Mouse (Mus musculus): ENCODE results near the gene Tctex1d1. TPM values are rescaled to one million over a fixed set of nuclear protein-coding genes. Genes with fewer than 3 reads are reported as not detected.
A peak's percentile ranks its signal among the peaks of the same experiment; 100 is the strongest.

Gene Tctex1d1
- polyA plus RNA-seq, 2 experiments: 0.17 to 0.25 TPM

GRCm38 (mm10) chr4:103042997-103043396 lies 64.6 kb downstream of the Tctex1d1 start:
- ATAC-seq (ENCODE audit: insufficient read depth) (no peak), DNase-seq (ENCODE audit: low read depth in 3 of 3, low spot score in 3 of 3) (no peak)
- H3K4me3 ChIP-seq (ENCODE audit: insufficient read depth in 1 of 2, low read depth in 2 of 2, low read length in 2 of 2): no peak overlapping the region
- TF ChIP-seq CTCF (IDR thresholded peaks at IDR 0.05; ENCODE audit: low read depth) (peak; percentile 28), EP300 (IDR thresholded peaks at IDR 0.05; ENCODE audit: low read depth) (no peak)
- no peak overlapping the region for H3K4me2 ChIP-seq (ENCODE audit: low read depth)
- WGBS (ENCODE audit: insufficient replicate concordance): 81% methylated on average over 11 of the region's 11 CpGs
- no peaks in the 10 kb centered on the region for H3K27me3 ChIP-seq (ENCODE audit: control insufficient read depth, insufficient read depth, low read length)
- H3K27ac ChIP-seq: no peak overlapping the region
- no peaks in the 10 kb centered on the region for H3K36me3 ChIP-seq (replicated peaks; ENCODE audit: control insufficient read depth, insufficient read depth, low read depth)
- no peaks in the 10 kb centered on the region for H3K4me1 ChIP-seq (replicated peaks; ENCODE audit: control insufficient read depth in 2 of 2, insufficient read depth in 2 of 2, low read length in 1 of 2)
- H3K9ac ChIP-seq (replicated peaks): no peak overlapping the region
- H3K9me3 ChIP-seq (ENCODE audit: control insufficient read depth, low read length): no peaks in the 10 kb centered on the region

DNA sequence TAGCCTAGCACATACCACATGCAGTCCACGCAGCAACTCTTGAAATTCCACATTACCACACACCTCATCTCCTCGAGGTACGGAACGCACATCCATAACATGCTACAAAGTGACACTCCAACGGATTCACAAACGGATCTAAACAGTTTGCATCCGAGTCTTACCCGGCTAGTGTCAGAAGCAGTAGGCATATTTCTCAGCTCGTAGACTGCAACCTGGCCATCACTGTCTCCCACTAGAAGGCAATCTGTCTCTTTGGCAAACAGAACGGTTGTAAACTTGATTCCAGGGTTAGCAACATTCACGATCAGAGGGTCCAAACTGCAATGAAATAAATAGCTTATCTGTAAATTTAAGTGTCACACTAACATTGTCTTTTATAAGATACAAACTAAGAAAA lies 69.6 kb downstream of the Tctex1d1 start:
- no peaks in the 10 kb centered on the region for H3K36me3 ChIP-seq (replicated peaks; ENCODE audit: control insufficient read depth, insufficient read depth, low read depth)
- no peak overlapping the region for H3K27ac ChIP-seq
- no peak overlapping the region for H3K4me2 ChIP-seq (ENCODE audit: low read depth)
- no peaks in the 10 kb centered on the region for H3K27me3 ChIP-seq (ENCODE audit: control insufficient read depth, insufficient read depth, low read length)
- DNase-seq (ENCODE audit: low read depth in 3 of 3, low spot score in 3 of 3) (no peak), ATAC-seq (ENCODE audit: insufficient read depth) (no peak)
- 75% methylated on average over 11 of the region's 11 CpGs for whole genome bisulfite sequencing (ENCODE audit: insufficient replicate concordance)
- H3K4me1 ChIP-seq (replicated peaks; ENCODE audit: control insufficient read depth in 2 of 2, insufficient read depth in 2 of 2, low read length in 1 of 2): no peaks in the 10 kb centered on the region
- H3K9ac ChIP-seq (replicated peaks): no peak overlapping the region
- no peaks in the 10 kb centered on the region for H3K9me3 ChIP-seq (ENCODE audit: control insufficient read depth, low read length)
- no peak overlapping the region for H3K4me3 ChIP-seq (ENCODE audit: insufficient read depth in 1 of 2, low read depth in 2 of 2, low read length in 2 of 2)
- TF ChIP-seq EP300 (IDR thresholded peaks at IDR 0.05; ENCODE audit: low read depth) (no peak), CTCF (IDR thresholded peaks at IDR 0.05; ENCODE audit: low read depth) (no peak)

Other genes starting within 250 kb of the Tctex1d1 start
- 0.06 and 0.10 TPM in 2 replicates for gene Sgip1, start 237.3 kb upstream of the Tctex1d1 start, polyA plus RNA-seq (2012; rRNA removed)
- gene Sgip1, start 237.3 kb upstream of the Tctex1d1 start, polyA plus RNA-seq (2014; fragmentation: Nextera tagmentation; extraction: Ambion mirVana): 0.32 and 0.35 TPM in 2 replicates
- not detected in 2 replicates for gene Insl5, start 48.2 kb downstream of the Tctex1d1 start, polyA plus RNA-seq (2012; rRNA removed)
- gene Insl5, start 48.2 kb downstream of the Tctex1d1 start, polyA plus RNA-seq (2014; fragmentation: Nextera tagmentation; extraction: Ambion mirVana): not detected in 2 replicates
- 9.7 and 13.8 TPM in 2 replicates for gene Mier1, start 135.8 kb downstream of the Tctex1d1 start, polyA plus RNA-seq (2012; rRNA removed)
- gene Mier1, start 135.8 kb downstream of the Tctex1d1 start, polyA plus RNA-seq (2014; fragmentation: Nextera tagmentation; extraction: Ambion mirVana): 20.5 and 21.8 TPM in 2 replicates
- 0.38 and 0.61 TPM in 2 replicates for gene Wdr78, start 135.9 kb downstream of the Tctex1d1 start, polyA plus RNA-seq (2012; rRNA removed)
- gene Wdr78, start 135.9 kb downstream of the Tctex1d1 start, polyA plus RNA-seq (2014; fragmentation: Nextera tagmentation; extraction: Ambion mirVana): 0.33 and 0.62 TPM in 2 replicates
- gene Slc35d1, start 236.6 kb downstream of the Tctex1d1 start, polyA plus RNA-seq (2012; rRNA removed): 5.5 and 6.4 TPM in 2 replicates
- gene Slc35d1, start 236.6 kb downstream of the Tctex1d1 start, polyA plus RNA-seq (2014; fragmentation: Nextera tagmentation; extraction: Ambion mirVana): 4.4 and 6.5 TPM in 2 replicates

Measured in liver, embryonic 14.5 days (tissue).